Mouse (Mus musculus) left cerebral cortex, adult 8-10 months (tissue): ENCODE results near the gene Olfr1116. TPM values are rescaled to one million over a fixed set of nuclear protein-coding genes. Genes with fewer than 3 reads are reported as not detected.
"Not testable (repeated sequence)": the region's sequence is repeated elsewhere in the genome, so short reads cannot be mapped to it uniquely, and the experiment has no call there.

Experiments used
- DNase-seq, 2 experiments: peaks; one replicate each; pipeline ENCODE4 v3.0.0; 2022; ENCODE audit warnings: low spot score in 2 of 2
- microRNA-seq, 2 experiments: library from miRNA; unstranded; fragments of <30 nt; microRNA quantifications; one replicate each; pipeline ENCODE4 v1.2.0; 2022
- total RNA-seq, 4 experiments: library from RNA; stranded (reverse); gene quantifications; 2 replicates each; pipeline ENCODE4 v1.2.4; 2022

The Olfr1116 gene
- not detected for total RNA-seq

- DNase-seq, result no peak
Measured at GRCm38 (mm10) chr2:87267234-87267633, at the start of gene Olfr1116. Olfr1116 (plus strand) TSS chr2:87267534.

DNA sequence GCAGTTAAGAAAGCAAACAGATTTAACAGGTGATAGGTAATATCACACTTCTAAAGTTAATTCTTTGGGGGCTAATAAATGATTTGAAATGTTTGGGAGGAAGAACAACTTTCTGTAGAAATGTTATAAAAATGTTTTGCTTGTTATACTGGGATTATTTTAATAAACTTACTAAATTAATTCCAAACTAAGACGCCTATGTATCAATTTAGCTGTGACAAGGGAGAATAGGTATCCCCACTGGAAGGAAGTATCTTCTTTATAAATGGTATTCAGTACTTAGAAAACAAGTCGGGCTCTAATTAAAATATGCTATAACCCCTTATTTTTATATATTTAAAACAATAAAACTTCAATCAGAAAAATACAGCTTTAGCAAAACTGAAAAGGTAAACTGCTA lies 19.6 kb upstream of the Olfr1116 start, which contains the start of gene Olfr1115:
Gene Olfr1115, plus strand, starts transcription at position 301 of the 400 bp plus-strand sequence.
- DNase-seq, result no peak

GRCm38 (mm10) chr2:87293977-87294376 lies 26.6 kb downstream of the Olfr1116 start:
- not testable (repeated sequence) for DNase-seq

GRCm38 (mm10) chr2:87307281-87307680 lies 39.9 kb downstream of the Olfr1116 start, which contains the start of gene Olfr1118:
Olfr1118 (plus strand) TSS chr2:87307581.
- DNase-seq, result no peak

Small RNA genes within 50 kb of the gene (microRNA-seq; reads per million reads assigned to microRNA genes)
- gene Gm27438, result 0 reads per million in 2 experiments

Other genes with a start within 250 kb of the Olfr1116 start
- gene Olfr1104, start 240.5 kb upstream of the Olfr1116 start, total RNA-seq, result not detected
- gene Olfr1105, start 231.0 kb upstream of the Olfr1116 start, total RNA-seq, result not detected
- not detected for gene Olfr1106, start 215.3 kb upstream of the Olfr1116 start, total RNA-seq
- gene Olfr1107, start 191.7 kb upstream of the Olfr1116 start, total RNA-seq, result not detected
- not detected for gene Olfr1109, start 171.5 kb upstream of the Olfr1116 start, total RNA-seq
- not detected for gene Olfr259, start 153.0 kb upstream of the Olfr1116 start, total RNA-seq
- not detected for gene Olfr1110, start 127.2 kb upstream of the Olfr1116 start, total RNA-seq
- not detected for gene Olfr1111, start 114.9 kb upstream of the Olfr1116 start, total RNA-seq
- gene Olfr1112, start 79.7 kb upstream of the Olfr1116 start, total RNA-seq, result not detected
- not detected for gene Olfr1113, start 58.6 kb upstream of the Olfr1116 start, total RNA-seq
- not detected for gene Olfr1115, start 19.5 kb upstream of the Olfr1116 start, total RNA-seq
- gene Olfr1118, start 40.0 kb downstream of the Olfr1116 start, total RNA-seq, result not detected
- not detected for gene Olfr1120, start 87.3 kb downstream of the Olfr1116 start, total RNA-seq
- gene Olfr1121, start 102.4 kb downstream of the Olfr1116 start, total RNA-seq, result not detected
- gene Olfr1122, start 118.3 kb downstream of the Olfr1116 start, total RNA-seq, result under 1 TPM in 1 of 4 experiments, not detected in 3; 0.09 TPM
- gene Olfr1123, start 149.1 kb downstream of the Olfr1116 start, total RNA-seq, result not detected
- not detected for gene Olfr1124, start 162.7 kb downstream of the Olfr1116 start, total RNA-seq
- not detected for gene Olfr1126, start 186.4 kb downstream of the Olfr1116 start, total RNA-seq
- not detected for gene Pramel7, start 229.6 kb downstream of the Olfr1116 start, total RNA-seq
- not detected for gene Pramel6, start 239.0 kb downstream of the Olfr1116 start, total RNA-seq